Comparison of ENCODE assay signal across 9 mouse cellular contexts in the genomic region with DNA sequence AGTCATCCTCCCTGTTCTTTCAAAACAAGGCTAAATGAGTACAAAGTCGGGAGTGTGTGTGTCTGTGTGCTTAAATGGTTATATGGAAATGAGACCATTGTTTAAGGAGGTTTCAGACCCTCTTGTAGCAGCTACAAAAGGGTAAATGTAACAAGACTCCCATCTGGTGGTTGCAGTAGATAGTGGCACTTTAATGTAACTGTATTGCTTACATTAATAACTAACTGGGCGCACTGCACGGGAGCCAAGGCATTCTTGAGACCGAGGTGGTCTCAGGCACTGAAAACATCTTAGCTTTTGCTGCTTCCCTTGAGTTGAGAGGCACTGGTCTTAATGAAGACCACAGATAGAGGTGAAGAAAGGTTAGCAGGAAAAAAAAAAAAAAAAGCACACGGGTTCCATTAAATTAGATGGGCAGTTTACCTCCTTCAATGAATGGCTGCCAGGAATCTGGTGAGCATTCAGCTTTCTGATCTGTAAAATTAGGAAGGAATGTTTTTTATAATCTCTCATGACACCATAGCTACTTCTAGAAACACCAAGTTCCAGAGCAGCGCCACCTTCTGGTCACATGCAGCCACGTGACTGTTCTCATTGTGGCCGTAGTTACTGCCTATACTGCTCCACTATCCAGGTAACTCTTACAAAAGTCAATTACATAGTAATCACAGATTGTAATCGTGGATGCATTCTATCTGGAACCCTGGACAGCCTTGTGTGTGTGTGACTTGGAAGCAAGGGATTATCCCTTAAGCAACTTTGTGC. TPM values are rescaled to one million over a fixed set of nuclear protein-coding genes. Genes with fewer than 3 reads are reported as not detected.
DNase-seq lines count a peak whose midpoint lies in the region; ATAC-seq lines count a peak whose summit lies in the region.
"Had no signal": no experiment of that assay in that cellular context is flagged by ENCODE, and none has a peak within 500 bp of the region (broad histone marks: within the 10 kb centered on the region; RNA-seq: fewer than 3 reads in every experiment).

No protein-coding gene starts in this region.

- no peak overlapping the region for H3K4me3 ChIP-seq in intestine, embryonic 14.5 days (ENCODE audit: low read depth, low read length)
- H3K4me3 ChIP-seq in intestine, embryonic 16.5 days (ENCODE audit: low read length), result no peak overlapping the region
- no peak overlapping the region for H3K4me3 ChIP-seq in embryonic facial prominence, embryonic 13.5 days
- no peak overlapping the region for H3K4me3 ChIP-seq in hindbrain, embryonic 10.5 days
- H3K4me3 ChIP-seq: embryonic facial prominence, embryonic 15.5 days had no signal

- intact Hi-C loops in left cerebral cortex, postnatal 14 days (cut with DNase I), result loop anchor here (1.0 to 5.0 kb wide), 2 partner anchors 375 to 457 kb away; no protein-coding TSS in a partner anchor

- no peaks in the 10 kb centered on the region for H3K9me3 ChIP-seq in intestine, embryonic 14.5 days (ENCODE audit: control insufficient read depth, low read length)
- H3K9me3 ChIP-seq in intestine, embryonic 16.5 days (ENCODE audit: control insufficient read depth, low read length), result no peaks in the 10 kb centered on the region
- H3K9me3 ChIP-seq in embryonic facial prominence, embryonic 13.5 days, result no peaks in the 10 kb centered on the region
- H3K9me3 ChIP-seq in hindbrain, embryonic 10.5 days, result no peaks in the 10 kb centered on the region
- H3K9me3 ChIP-seq: embryonic facial prominence, embryonic 15.5 days had no signal

- H3K27ac ChIP-seq in intestine, embryonic 14.5 days (ENCODE audit: low read depth), result no peak overlapping the region
- no peak overlapping the region for H3K27ac ChIP-seq in intestine, embryonic 16.5 days (ENCODE audit: low read length)
- H3K27ac ChIP-seq in embryonic facial prominence, embryonic 13.5 days, result no peak overlapping the region
- no peak overlapping the region for H3K27ac ChIP-seq in hindbrain, embryonic 10.5 days
- H3K27ac ChIP-seq: embryonic facial prominence, embryonic 15.5 days had no signal

- peaks cover 19% of the 10 kb centered on the region for H3K27me3 ChIP-seq in intestine, embryonic 14.5 days (replicated peaks; ENCODE audit: control insufficient read depth, insufficient read depth, low read length)
- peaks cover 16% of the 10 kb centered on the region for H3K27me3 ChIP-seq in intestine, embryonic 16.5 days (replicated peaks; ENCODE audit: control insufficient read depth, insufficient read depth, low read length)
- H3K27me3 ChIP-seq in embryonic facial prominence, embryonic 13.5 days, result peaks cover 18% of the 10 kb centered on the region
- H3K27me3 ChIP-seq in hindbrain, embryonic 10.5 days (ENCODE audit: insufficient read depth, poor library complexity, severe bottlenecking), result peaks cover 19% of the 10 kb centered on the region

- H3K36me3 ChIP-seq in intestine, embryonic 14.5 days (ENCODE audit: control insufficient read depth, insufficient read depth, low read length), result no peaks in the 10 kb centered on the region
- H3K36me3 ChIP-seq in intestine, embryonic 16.5 days (ENCODE audit: control insufficient read depth, insufficient read depth, low read length), result no peaks in the 10 kb centered on the region
- H3K36me3 ChIP-seq in embryonic facial prominence, embryonic 13.5 days, result no peaks in the 10 kb centered on the region
- no peaks in the 10 kb centered on the region for H3K36me3 ChIP-seq in hindbrain, embryonic 10.5 days
- H3K36me3 ChIP-seq: embryonic facial prominence, embryonic 15.5 days had no signal

- ATAC-seq in intestine, embryonic 14.5 days (replicated peaks; ENCODE audit: low FRiP score, low TSS enrichment, low read depth), result 0 out of 2 replicates have a peak, but pooled peaks have one; percentile 30
- no peak; the same call in 1 of the 2 replicates for ATAC-seq in intestine, embryonic 16.5 days
- 0 out of 2 replicates have a peak, but pooled peaks have one; percentile 43 for ATAC-seq in embryonic facial prominence, embryonic 13.5 days (ENCODE audit: insufficient number of reproducible peaks, insufficient read depth, low FRiP score, low TSS enrichment, low read depth)

- H3K4me2 ChIP-seq in intestine, embryonic 14.5 days (ENCODE audit: low read length), result peak overlapping the region; percentile 23; the same call in 1 of the 2 replicates
- H3K4me2 ChIP-seq in intestine, embryonic 16.5 days (ENCODE audit: low read depth, low read length), result no peak overlapping the region
- peak overlapping the region; percentile 33 for H3K4me2 ChIP-seq in embryonic facial prominence, embryonic 13.5 days
- H3K4me2 ChIP-seq: embryonic facial prominence, embryonic 15.5 days had no signal

- 40% methylated on average over 9 of the region's 9 CpGs for WGBS in intestine, embryonic 14.5 days
- WGBS in intestine, embryonic 16.5 days, result 33% methylated on average over 9 of the region's 9 CpGs
- 22% methylated on average over 9 of the region's 9 CpGs for WGBS in embryonic facial prominence, embryonic 13.5 days
- 42% methylated on average over 9 of the region's 9 CpGs for WGBS in hindbrain, embryonic 10.5 days

- H3K9ac ChIP-seq in intestine, embryonic 14.5 days (ENCODE audit: low read length), result no peak overlapping the region
- H3K9ac ChIP-seq in intestine, embryonic 16.5 days (ENCODE audit: low read depth, low read length), result no peak overlapping the region
- H3K9ac ChIP-seq in embryonic facial prominence, embryonic 13.5 days, result no peak overlapping the region
- H3K9ac ChIP-seq: embryonic facial prominence, embryonic 15.5 days had no signal

- DNase-seq in intestine, embryonic 14.5 days (ENCODE audit: low spot score), result peak; percentile 69
- peak; percentile 79 for DNase-seq in R1 (ENCODE audit: low read depth, low spot score)
- DNase-seq in hindbrain, embryonic 10.5 days (ENCODE audit: low spot score), result peak; percentile 51
- peak; percentile 77 to 80 for DNase-seq in left cerebral cortex, postnatal 14 days (ENCODE audit: low spot score in 2 of 2)
- peak; percentile 47 for DNase-seq in neural tube, embryonic 10.5 days (ENCODE audit: extremely low spot score, low spot score)
- DNase-seq in thymus, postnatal 25 days, result no peak

- H3K4me1 ChIP-seq in intestine, embryonic 14.5 days (replicated peaks; ENCODE audit: control insufficient read depth, insufficient read depth, low read length), result no peaks in the 10 kb centered on the region
- no peaks in the 10 kb centered on the region for H3K4me1 ChIP-seq in intestine, embryonic 16.5 days (ENCODE audit: control insufficient read depth, insufficient read depth, low read length)
- peaks cover 3% of the 10 kb centered on the region; the same call in 1 of the 2 replicates for H3K4me1 ChIP-seq in embryonic facial prominence, embryonic 13.5 days
- 0 out of 2 replicates have a peak, but pooled peaks cover 2% of the 10 kb centered on the region for H3K4me1 ChIP-seq in hindbrain, embryonic 10.5 days (replicated peaks)
- H3K4me1 ChIP-seq: embryonic facial prominence, embryonic 15.5 days had no signal

RNA-seq across cellular contexts. Expression of gene Adamts8, which starts 5.5 kb away (rescaled TPM):
- 14.6 and 16.3 TPM in 2 replicates for polyA plus RNA-seq in intestine, embryonic 14.5 days (2014; fragmentation: Nextera tagmentation; extraction: Ambion mirVana)
- 6.8 and 7.9 TPM in 2 replicates for polyA plus RNA-seq in intestine, embryonic 16.5 days (2015; fragmentation: Nextera tagmentation; extraction: Ambion mirVana)
- 1.8 and 2.0 TPM in 2 replicates for polyA plus RNA-seq in embryonic facial prominence, embryonic 13.5 days (2015; fragmentation: Nextera tagmentation; extraction: Ambion mirVana)
- 2.6 TPM in 2 replicates for polyA plus RNA-seq in hindbrain, embryonic 10.5 days (2016; fragmentation: Nextera tagmentation; extraction: Ambion mirVana)
- total RNA-seq in left cerebral cortex, postnatal 14 days (2021), result 1 to 10 TPM; 9.4 to 9.5 TPM

RNA-seq across cellular contexts. Expression of gene Adamts15, which starts 14.6 kb away (rescaled TPM):
- polyA plus RNA-seq in intestine, embryonic 14.5 days (2014; fragmentation: Nextera tagmentation; extraction: Ambion mirVana), result 7.3 and 7.8 TPM in 2 replicates
- 3.8 TPM in 2 replicates for polyA plus RNA-seq in intestine, embryonic 16.5 days (2015; fragmentation: Nextera tagmentation; extraction: Ambion mirVana)
- 12.1 and 13.2 TPM in 2 replicates for polyA plus RNA-seq in embryonic facial prominence, embryonic 13.5 days (2015; fragmentation: Nextera tagmentation; extraction: Ambion mirVana)
- 5.4 and 6.6 TPM in 2 replicates for polyA plus RNA-seq in hindbrain, embryonic 10.5 days (2016; fragmentation: Nextera tagmentation; extraction: Ambion mirVana)
- 10 to 100 TPM; 10.1 TPM for total RNA-seq in left cerebral cortex, postnatal 14 days (2021)
